Mouse (Mus musculus): ENCODE data around the gene Chchd2. TPM values are rescaled to one million over a fixed set of nuclear protein-coding genes. Genes with fewer than 3 reads are reported as not detected.

Chchd2 gene
- total RNA-seq, 2 experiments from 2014 or later: 579 to 625 TPM

DNA sequence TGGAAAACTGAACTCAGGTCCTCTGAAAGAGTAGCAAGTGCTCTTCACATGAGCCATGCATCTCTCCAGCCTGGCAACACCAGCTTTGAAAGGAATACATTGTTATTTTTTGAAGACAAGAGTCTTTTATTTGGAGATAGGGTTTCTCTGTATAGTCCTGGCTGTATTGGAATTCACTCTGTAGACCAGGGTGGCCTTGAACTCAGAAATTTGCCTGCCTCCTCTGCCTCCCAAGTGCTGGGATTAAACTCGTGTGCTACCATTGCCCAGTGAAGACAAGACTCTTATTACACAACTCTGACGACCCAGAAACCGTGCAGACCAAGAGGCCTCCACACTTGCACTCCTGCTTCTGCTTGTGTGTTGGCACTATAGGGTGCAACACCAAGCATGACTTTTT is 7.4 kb downstream of the Chchd2 start:
- DNase-seq (ENCODE audit: low spot score in 2 of 2): no peak

DNA sequence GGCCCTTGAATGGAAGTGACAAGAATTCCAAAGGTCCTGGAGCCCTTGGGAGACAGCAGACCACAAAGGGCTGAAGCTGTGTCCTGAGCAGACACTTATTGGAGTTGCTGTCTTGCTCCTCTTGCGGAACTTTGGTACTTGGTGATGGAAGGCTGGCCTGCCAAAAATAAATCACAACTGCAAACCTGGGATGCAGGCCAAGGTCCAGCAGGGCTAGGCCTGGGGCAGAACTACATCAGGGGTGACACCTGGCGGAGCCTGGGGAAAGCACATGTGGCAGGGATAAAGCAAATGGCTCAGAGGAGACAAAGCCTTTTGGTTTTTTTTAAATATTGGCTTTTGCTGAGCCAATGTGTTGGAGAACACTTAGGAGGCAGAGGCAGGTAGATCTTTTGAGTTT is 8.3 kb downstream of the Chchd2 start:
- peak; percentile 40 to 68 for DNase-seq (ENCODE audit: low spot score in 2 of 2)

- no peak for DNase-seq (ENCODE audit: low spot score in 2 of 2)
Measured at GRCm38 (mm10) chr5:129877731-129878455, 9.4 kb downstream of the Chchd2 start.

DNA sequence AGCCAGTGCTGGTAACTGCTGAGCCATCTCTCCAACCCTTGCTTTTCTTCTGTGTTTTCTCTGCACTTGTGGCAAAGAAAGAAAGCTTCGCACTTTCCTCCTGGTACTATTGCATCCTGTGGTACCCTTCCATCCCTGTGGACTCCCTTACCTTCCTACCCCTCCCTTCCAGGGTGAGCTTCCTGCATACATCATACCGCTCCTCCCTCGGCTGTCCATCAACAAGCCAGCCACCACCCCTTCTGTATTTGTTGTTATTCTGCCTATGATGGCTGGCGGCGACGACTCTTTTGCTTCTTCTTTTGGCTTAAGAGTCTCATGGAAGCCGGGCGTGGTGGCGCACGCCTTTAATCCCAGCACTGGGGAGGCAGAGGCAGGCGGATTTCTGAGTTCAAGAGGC is 12.2 kb downstream of the Chchd2 start:
- DNase-seq (ENCODE audit: low spot score in 2 of 2): no peak

- DNase-seq (ENCODE audit: low spot score in 2 of 2): no peak
Measured at GRCm38 (mm10) chr5:129873942-129874341, 13.3 kb downstream of the Chchd2 start.

DNA sequence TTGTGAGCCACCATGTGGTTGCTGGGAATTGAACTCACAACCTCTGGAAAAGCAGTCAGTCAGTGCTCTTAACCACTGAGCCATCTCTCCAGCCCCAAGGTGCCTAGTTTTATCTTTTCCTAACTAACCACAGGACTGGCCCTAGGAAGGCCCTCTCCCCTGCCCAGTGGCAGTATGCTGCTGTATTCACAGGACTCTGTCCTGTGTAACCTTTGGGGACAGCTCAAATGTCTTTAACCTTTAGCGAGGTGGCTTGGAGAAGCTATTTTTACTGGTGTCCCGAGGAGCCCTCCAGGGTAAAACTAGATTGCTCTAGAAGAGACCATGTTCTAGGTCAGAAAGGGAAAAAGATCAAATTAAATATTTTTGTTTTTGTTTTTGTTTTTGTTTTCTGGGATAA is 16.0 kb downstream of the Chchd2 start:
- no peak for DNase-seq (ENCODE audit: low spot score in 2 of 2)

DNA sequence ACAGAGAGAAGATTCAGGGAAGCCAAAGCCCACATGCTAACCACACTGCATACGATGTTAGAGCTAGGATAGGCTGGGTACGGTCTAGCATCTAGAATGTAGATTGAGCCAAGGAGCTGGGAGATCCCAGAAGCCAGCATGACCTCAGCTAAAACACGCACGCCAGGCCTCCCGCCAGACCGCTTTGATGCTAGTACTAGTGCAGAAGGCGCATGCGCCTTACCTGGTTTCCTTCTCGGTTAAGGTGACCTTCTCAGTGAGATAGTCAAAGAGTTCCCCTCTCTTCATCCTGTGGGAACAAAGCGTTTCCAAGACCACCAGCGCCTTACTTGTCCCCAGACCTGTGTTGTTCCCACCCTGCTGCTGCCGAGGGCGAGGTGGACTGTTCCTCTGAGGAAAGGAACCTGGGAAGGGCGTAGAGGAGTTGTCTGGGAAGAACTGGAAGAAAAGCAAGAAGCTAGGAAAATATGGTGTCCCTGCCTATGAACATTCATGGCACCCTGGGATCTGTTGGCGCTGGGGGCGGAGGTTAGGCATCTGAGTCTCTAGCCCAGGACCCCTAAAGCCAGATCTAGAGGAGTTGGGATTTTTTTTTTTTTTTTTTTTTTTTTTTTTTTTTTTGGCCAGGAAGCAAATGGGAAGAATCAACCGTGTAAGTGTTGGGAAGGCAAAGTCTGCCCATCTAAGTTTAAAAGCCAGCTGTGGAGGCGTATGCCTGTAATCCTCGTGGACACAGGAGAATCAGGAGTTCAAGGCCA is 17.9 kb downstream of the Chchd2 start:
- no peak for DNase-seq (ENCODE audit: low spot score in 2 of 2)

GRCm38 (mm10) chr5:129865841-129866240 is 21.4 kb downstream of the Chchd2 start:
- DNase-seq (ENCODE audit: low spot score in 2 of 2): no peak

- peak in 1 of 2 experiments; percentile 31 for DNase-seq (ENCODE audit: low spot score in 2 of 2)
Measured at GRCm38 (mm10) chr5:129864467-129864866, 22.8 kb downstream of the Chchd2 start.

DNA sequence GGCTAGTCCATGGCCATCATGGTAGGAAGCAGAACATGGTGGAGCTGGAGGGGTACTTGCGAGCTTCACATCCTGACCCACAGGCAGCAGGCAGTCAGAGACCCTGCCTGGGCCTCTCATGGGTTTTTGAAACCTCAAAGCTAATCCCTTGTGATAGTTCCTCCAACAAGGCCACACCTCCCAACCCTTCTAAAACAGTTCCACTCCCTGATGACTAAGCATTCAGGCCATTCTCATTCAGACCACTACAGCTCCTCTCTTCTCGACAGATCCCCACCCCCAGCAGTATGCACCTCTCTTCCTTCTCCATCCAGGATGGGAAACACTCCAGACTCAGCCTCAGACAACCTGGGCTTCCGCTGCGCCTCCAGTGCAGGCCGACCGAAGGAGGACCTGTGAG is 24.9 kb downstream of the Chchd2 start:
- DNase-seq (ENCODE audit: low spot score in 2 of 2): no peak

- no peak for DNase-seq (ENCODE audit: low spot score in 2 of 2)
Measured at GRCm38 (mm10) chr5:129856414-129856813, 30.9 kb downstream of the Chchd2 start.

DNA sequence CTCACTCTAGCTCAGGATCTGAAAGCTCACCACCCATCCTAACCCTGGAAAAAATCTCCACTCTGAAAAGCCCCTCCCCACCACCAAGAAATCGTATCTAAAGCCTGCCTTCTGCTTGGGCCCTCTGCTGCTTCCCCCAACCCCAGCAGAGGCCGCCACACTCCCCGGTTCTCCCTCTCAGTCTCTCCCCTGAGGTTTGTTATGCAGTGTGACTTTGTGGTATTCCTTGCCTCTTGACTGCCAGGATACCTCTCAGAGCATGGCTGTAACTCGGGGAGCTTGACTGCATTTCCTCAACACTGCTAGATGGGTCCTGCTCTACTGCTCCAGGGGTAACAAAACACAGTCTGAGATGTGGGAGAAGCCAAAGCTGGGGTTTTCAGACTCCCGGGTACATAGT is 32.1 kb downstream of the Chchd2 start:
- no peak for DNase-seq (ENCODE audit: low spot score in 2 of 2)

- DNase-seq (ENCODE audit: low spot score in 2 of 2): no peak
Measured at GRCm38 (mm10) chr5:129847558-129847820, 39.8 kb downstream of the Chchd2 start.

- peak; percentile 94 to 98 for DNase-seq (ENCODE audit: low spot score in 2 of 2)
Measured at GRCm38 (mm10) chr5:129846752-129847557, 40.3 kb downstream of the Chchd2 start, which contains the start of gene Sumf2. Gene Sumf2, plus strand, starts transcription at chr5:129846986.

DNA sequence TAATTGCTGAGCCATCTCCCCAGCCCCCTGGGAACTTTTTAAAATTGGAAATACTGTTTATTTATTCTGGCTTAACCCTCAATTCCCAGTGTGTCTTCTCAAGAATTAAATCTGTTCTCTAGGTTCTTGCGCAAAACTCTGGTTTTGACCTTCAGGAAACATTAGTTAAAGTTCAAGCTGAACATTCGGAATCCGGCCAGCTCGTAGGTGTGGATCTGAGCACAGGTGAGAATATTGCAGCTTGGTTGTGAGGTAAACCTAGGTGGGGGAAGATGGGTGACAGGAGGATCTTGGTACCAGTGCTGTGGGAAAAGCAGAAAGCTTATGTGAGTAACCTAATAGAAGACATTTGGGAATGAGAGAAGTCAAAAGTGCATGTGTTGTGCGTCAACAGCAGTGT is 42.4 kb downstream of the Chchd2 start:
- no peak for DNase-seq (ENCODE audit: low spot score in 2 of 2)

Other genes starting within 250 kb of the Chchd2 start
- gene Zfp11, start 217.4 kb downstream of the Chchd2 start, total RNA-seq (2021): 1 to 10 TPM; 5.9 to 6.0 TPM
- not detected for gene Sept14, start 179.0 kb downstream of the Chchd2 start, total RNA-seq (2021)
- gene Mrps17, start 172.0 kb downstream of the Chchd2 start, total RNA-seq (2021): 100 to 1,000 TPM in 1 of 2 experiments, 10 to 100 TPM in 1; 95.6 to 111 TPM
- 100 to 1,000 TPM; 142 to 143 TPM for gene Nipsnap2, start 162.4 kb downstream of the Chchd2 start, total RNA-seq (2021)
- gene Psph, start 100.0 kb downstream of the Chchd2 start, total RNA-seq (2021): 10 to 100 TPM; 24.4 to 25.9 TPM
- gene Sumf2, start 40.5 kb downstream of the Chchd2 start, total RNA-seq (2021): 10 to 100 TPM; 55.9 to 57.4 TPM
- 1 to 10 TPM; 2.9 to 3.1 TPM for gene Zbed5, start 8.3 kb upstream of the Chchd2 start, total RNA-seq (2021)
- gene Phkg1, start 11.1 kb upstream of the Chchd2 start, total RNA-seq (2021): 1 to 10 TPM; 3.7 to 4.2 TPM
- 1 to 10 TPM; 4.8 to 5.5 TPM for gene Nupr1l, start 21.1 kb upstream of the Chchd2 start, total RNA-seq (2021)
- 10 to 100 TPM; 28.0 to 31.6 TPM for gene Vkorc1l1, start 54.5 kb upstream of the Chchd2 start, total RNA-seq (2021)
- gene Gusb, start 115.6 kb upstream of the Chchd2 start, total RNA-seq (2021): 10 to 100 TPM; 61.0 to 61.5 TPM
- gene Asl, start 141.8 kb upstream of the Chchd2 start, total RNA-seq (2021): 100 to 1,000 TPM; 149 to 165 TPM
- gene Crcp, start 141.8 kb upstream of the Chchd2 start, total RNA-seq (2021): 10 to 100 TPM; 38.9 to 41.3 TPM
- gene Tpst1, start 185.9 kb upstream of the Chchd2 start, total RNA-seq (2021): 10 to 100 TPM; 41.7 to 43.8 TPM

All from adrenal gland, postnatal 4 days (tissue).